Mouse (Mus musculus) cerebellum, adult 2 months (tissue): ENCODE data around the gene Sh3pxd2b.

Source experiments
- CTCF ChIP-seq: fragments of 200-500 bp; IDR thresholded peaks from 2 replicates; pipeline ENCODE4 v1.5.1; 2011; ENCODE audit warnings: low read depth, mild to moderate bottlenecking, control low read depth, low read length, moderate library complexity, borderline replicate concordance; ENCODE audit not compliant: insufficient read depth
- POLR2A ChIP-seq: fragments of 200-500 bp; IDR thresholded peaks from 2 replicates; pipeline ENCODE4 v1.6.1; 2011; ENCODE audit warnings: low read length, control low read depth, borderline replicate concordance; ENCODE audit not compliant: insufficient read depth

GRCm38 (mm10) chr11:32357686-32358085, 10.1 kb downstream of the Sh3pxd2b start:
- TF ChIP-seq CTCF (no peak), POLR2A (no peak)
